Mouse (Mus musculus): Measurements from ENCODE around the gene Npas4. TPM values are rescaled to one million over a fixed set of nuclear protein-coding genes. Genes with fewer than 3 reads are reported as not detected.
"Not testable (repeated sequence)": the region's sequence is repeated elsewhere in the genome, so short reads cannot be mapped to it uniquely, and the experiment has no call there.

Npas4 gene
- polyA plus RNA-seq, 1 experiment from 2014 or later = not detected

GRCm38 (mm10) chr19:5017611-5018010 lies 27.5 kb upstream of the Npas4 start:
- Histone ChIP-seq H3K27me3 (no peaks in the 10 kb centered on the region), H3K9ac (replicated peaks) (no peak overlapping the region), H3K27ac (no peak overlapping the region), H3K9me3 (no peaks in the 10 kb centered on the region), H3K4me1 (replicated peaks) (peaks cover 9% of the 10 kb centered on the region), H3K4me2 (no peak overlapping the region), H3K36me3 (no peaks in the 10 kb centered on the region), H3K4me3 (replicated peaks) (no peak overlapping the region)
- ATAC-seq (ENCODE audit: insufficient number of reproducible peaks, insufficient read depth, low FRiP score, low TSS enrichment, low read depth) = no peak
- WGBS = 90% methylated on average over 4 of the region's 4 CpGs

DNA sequence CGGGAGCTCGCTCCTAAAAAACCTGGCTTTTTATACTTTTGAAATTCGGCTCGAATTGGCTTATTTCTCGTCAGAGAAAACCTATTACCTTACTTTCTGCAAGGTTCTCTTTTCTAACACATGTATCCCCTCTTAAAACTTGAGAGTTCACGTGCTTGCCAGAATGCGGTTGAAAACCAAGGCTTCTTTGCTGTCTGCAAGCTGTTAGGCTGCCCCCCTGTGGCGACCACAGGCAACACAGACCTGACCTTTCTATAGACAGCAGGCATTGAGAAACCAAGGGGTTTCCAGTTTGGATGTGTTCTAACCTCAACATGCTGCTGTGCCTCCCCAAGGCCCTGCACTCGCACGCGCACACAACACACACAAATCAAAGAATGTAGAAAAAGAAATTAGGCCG lies 26.7 kb upstream of the Npas4 start:
- H3K36me3 ChIP-seq = no peaks in the 10 kb centered on the region
- peaks cover 9% of the 10 kb centered on the region for H3K4me1 ChIP-seq (replicated peaks)
- peak overlapping the region; percentile 27; the same call in 1 of the 2 replicates for H3K9ac ChIP-seq (replicated peaks)
- peak overlapping the region; percentile 23; the same call in 1 of the 2 replicates for H3K27ac ChIP-seq
- 0 out of 2 replicates have a peak overlapping the region, but pooled peaks have one; percentile 15 for H3K4me2 ChIP-seq
- no peaks in the 10 kb centered on the region for H3K9me3 ChIP-seq
- ATAC-seq (ENCODE audit: insufficient number of reproducible peaks, insufficient read depth, low FRiP score, low TSS enrichment, low read depth) = 0 out of 2 replicates have a peak, but pooled peaks have one; percentile 37
- H3K27me3 ChIP-seq = no peaks in the 10 kb centered on the region
- H3K4me3 ChIP-seq (replicated peaks) = no peak overlapping the region
- 22% methylated on average over 12 of the region's 12 CpGs for WGBS

DNA sequence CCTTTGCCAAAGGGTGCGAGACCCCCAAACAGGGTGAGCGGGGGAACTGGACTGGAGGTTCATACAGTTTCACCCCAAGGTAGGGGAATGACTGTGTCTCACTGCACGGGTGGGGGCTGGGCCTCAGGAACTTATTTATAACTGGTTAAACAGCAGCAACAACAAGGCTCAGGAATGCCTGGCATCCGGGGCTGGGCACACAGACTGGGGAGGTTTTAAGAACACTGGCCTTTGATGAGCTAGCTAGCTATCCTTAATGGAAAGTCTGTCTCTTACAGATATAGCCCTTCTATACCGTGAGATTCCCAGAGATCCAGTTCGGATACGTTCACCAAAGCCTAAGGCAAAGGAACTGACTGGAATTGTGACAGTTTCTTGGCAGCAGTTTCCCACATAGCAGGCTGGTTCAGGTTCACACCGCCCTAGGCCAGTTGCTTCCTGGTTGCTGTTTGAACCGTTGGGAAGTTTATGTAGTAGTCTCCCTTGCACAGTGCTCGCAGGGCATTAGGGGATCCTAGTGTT lies 26.2 kb upstream of the Npas4 start:
- Histone ChIP-seq H3K27ac (peak overlapping the region; percentile 32; the same call in 1 of the 2 replicates), H3K4me3 (replicated peaks) (no peak overlapping the region), H3K9me3 (no peaks in the 10 kb centered on the region), H3K4me1 (replicated peaks) (peaks cover 9% of the 10 kb centered on the region), H3K4me2 (0 out of 2 replicates have a peak overlapping the region, but pooled peaks have one; percentile 15), H3K27me3 (no peaks in the 10 kb centered on the region), H3K9ac (replicated peaks) (peak overlapping the region; percentile 27; the same call in 1 of the 2 replicates), H3K36me3 (no peaks in the 10 kb centered on the region)
- WGBS = 34% methylated on average over 10 of the region's 10 CpGs
- ATAC-seq (ENCODE audit: insufficient number of reproducible peaks, insufficient read depth, low FRiP score, low TSS enrichment, low read depth) = no peak

- Histone ChIP-seq H3K9me3 (no peaks in the 10 kb centered on the region), H3K36me3 (no peaks in the 10 kb centered on the region), H3K27ac (no peak overlapping the region), H3K4me3 (replicated peaks) (no peak overlapping the region), H3K4me1 (replicated peaks) (peaks cover 9% of the 10 kb centered on the region), H3K27me3 (no peaks in the 10 kb centered on the region), H3K9ac (replicated peaks) (no peak overlapping the region), H3K4me2 (no peak overlapping the region)
- WGBS = 21% methylated on average over 8 of the region's 8 CpGs
- ATAC-seq (ENCODE audit: insufficient number of reproducible peaks, insufficient read depth, low FRiP score, low TSS enrichment, low read depth) = no peak
Observed at GRCm38 (mm10) chr19:5014961-5015398, 24.9 kb upstream of the Npas4 start.

GRCm38 (mm10) chr19:5013138-5013537 lies 23.0 kb upstream of the Npas4 start:
- Histone ChIP-seq H3K4me1 (replicated peaks) (peaks cover 9% of the 10 kb centered on the region), H3K9me3 (no peaks in the 10 kb centered on the region), H3K4me3 (replicated peaks) (no peak overlapping the region), H3K27ac (no peak overlapping the region), H3K4me2 (no peak overlapping the region), H3K36me3 (no peaks in the 10 kb centered on the region), H3K9ac (replicated peaks) (no peak overlapping the region), H3K27me3 (no peaks in the 10 kb centered on the region)
- 63% methylated on average over 8 of the region's 8 CpGs for WGBS
- ATAC-seq (ENCODE audit: insufficient number of reproducible peaks, insufficient read depth, low FRiP score, low TSS enrichment, low read depth) = no peak

DNA sequence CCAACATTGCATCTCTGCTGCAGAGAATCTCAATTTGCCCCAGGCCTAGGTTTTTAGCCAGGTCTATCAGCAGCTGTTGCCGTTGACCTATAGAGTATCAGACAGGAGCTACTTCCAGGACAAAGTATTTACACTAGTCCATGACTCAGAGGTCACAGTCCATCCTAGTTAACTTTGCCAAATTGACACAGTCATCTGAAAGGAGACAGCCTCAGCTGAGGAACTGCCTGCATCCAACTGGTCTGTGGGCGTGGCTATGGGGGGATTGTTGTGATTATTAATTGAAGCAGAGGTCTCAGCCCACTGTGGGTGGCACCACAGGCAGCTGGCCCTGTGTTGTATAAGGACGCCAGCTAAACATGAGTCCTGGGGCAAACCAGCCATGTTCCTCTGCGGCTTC lies 14.8 kb upstream of the Npas4 start:
- Histone ChIP-seq H3K9me3 (peaks cover 13% of the 10 kb centered on the region; the same call in 1 of the 2 replicates), H3K27me3 (peaks cover 14% of the 10 kb centered on the region), H3K9ac (replicated peaks) (no peak overlapping the region), H3K4me2 (no peak overlapping the region), H3K4me3 (replicated peaks) (no peak overlapping the region), H3K27ac (no peak overlapping the region), H3K36me3 (no peaks in the 10 kb centered on the region), H3K4me1 (replicated peaks) (peaks cover 8% of the 10 kb centered on the region)
- no peak for ATAC-seq (ENCODE audit: insufficient number of reproducible peaks, insufficient read depth, low FRiP score, low TSS enrichment, low read depth)
- 71% methylated on average over 4 of the region's 4 CpGs for WGBS

- H3K4me2 ChIP-seq; H3K4me3 ChIP-seq (replicated peaks); H3K9ac ChIP-seq (replicated peaks); ATAC-seq (ENCODE audit: insufficient number of reproducible peaks, insufficient read depth, low FRiP score, low TSS enrichment, low read depth); H3K36me3 ChIP-seq; H3K4me1 ChIP-seq (replicated peaks); H3K27ac ChIP-seq: not testable (repeated sequence)
- H3K27me3 ChIP-seq = peaks cover 18% of the 10 kb centered on the region
- WGBS = 56% methylated on average over 2 of the region's 2 CpGs
- H3K9me3 ChIP-seq = peaks cover 13% of the 10 kb centered on the region; the same call in 1 of the 2 replicates
Observed at GRCm38 (mm10) chr19:5003644-5004043, 13.5 kb upstream of the Npas4 start.

GRCm38 (mm10) chr19:5001666-5002406 lies 11.7 kb upstream of the Npas4 start:
- 1% methylated on average over 39 of the region's 39 CpGs for WGBS

DNA sequence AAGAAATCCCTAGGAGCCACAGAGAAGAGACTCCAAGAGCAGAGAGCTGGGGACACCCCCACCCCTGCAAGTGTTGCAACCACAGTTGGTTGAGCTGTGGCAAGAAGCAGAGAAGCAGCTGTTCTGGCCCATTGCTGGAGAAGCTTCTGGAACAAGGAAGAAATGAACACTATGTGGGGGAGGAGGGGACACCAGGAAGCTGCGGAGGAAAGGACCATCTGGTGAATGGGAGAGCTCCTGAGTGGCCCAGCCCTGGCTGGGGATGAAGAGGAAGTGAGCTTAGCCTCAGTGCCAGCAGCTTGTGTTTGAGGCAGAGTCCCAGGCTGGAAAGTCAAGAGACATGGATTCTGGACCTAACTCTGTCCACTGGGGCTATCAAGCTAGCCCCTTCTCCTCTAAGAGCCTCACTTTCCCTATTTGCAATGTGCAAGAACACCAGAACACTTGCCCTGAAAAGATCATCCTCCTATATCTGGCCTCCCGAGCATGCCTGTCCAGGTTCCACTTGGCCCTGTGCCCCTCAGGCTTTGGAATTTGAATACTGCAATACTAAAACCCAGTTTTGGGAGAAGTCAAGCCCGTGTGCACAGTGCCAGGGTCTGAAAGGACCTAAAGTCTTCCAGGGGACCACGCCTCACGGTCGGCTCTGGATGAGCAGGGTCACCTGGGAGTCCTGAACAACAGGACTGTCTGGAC lies 9.5 kb upstream of the Npas4 start:
- Histone ChIP-seq H3K36me3 (no peaks in the 10 kb centered on the region), H3K9ac (replicated peaks) (no peak overlapping the region), H3K4me2 (no peak overlapping the region), H3K27ac (no peak overlapping the region), H3K9me3 (no peaks in the 10 kb centered on the region), H3K4me1 (replicated peaks) (peaks cover 8% of the 10 kb centered on the region), H3K27me3 (peaks cover 41% of the 10 kb centered on the region), H3K4me3 (replicated peaks) (no peak overlapping the region)
- ATAC-seq (ENCODE audit: insufficient number of reproducible peaks, insufficient read depth, low FRiP score, low TSS enrichment, low read depth) = no peak
- 74% methylated on average over 6 of the region's 6 CpGs for WGBS

More at GRCm38 (mm10) chr19:5001666-5002406, 11.7 kb upstream of the Npas4 start:
- peak overlapping the region; percentile 41; the same call in 1 of the 2 replicates for H3K27ac ChIP-seq
- H3K36me3 ChIP-seq = no peaks in the 10 kb centered on the region
- peak overlapping the region; percentile 34 for H3K4me3 ChIP-seq (replicated peaks)
- peak overlapping the region; percentile 47 for H3K9ac ChIP-seq (replicated peaks)
- peak overlapping the region; percentile 64 for H3K4me2 ChIP-seq
- peaks cover 10% of the 10 kb centered on the region; the same call in 1 of the 2 replicates for H3K9me3 ChIP-seq
- ATAC-seq (ENCODE audit: insufficient number of reproducible peaks, insufficient read depth, low FRiP score, low TSS enrichment, low read depth) = peak; percentile 82
- H3K27me3 ChIP-seq = peaks cover 29% of the 10 kb centered on the region
- peaks cover 8% of the 10 kb centered on the region for H3K4me1 ChIP-seq (replicated peaks)

DNA sequence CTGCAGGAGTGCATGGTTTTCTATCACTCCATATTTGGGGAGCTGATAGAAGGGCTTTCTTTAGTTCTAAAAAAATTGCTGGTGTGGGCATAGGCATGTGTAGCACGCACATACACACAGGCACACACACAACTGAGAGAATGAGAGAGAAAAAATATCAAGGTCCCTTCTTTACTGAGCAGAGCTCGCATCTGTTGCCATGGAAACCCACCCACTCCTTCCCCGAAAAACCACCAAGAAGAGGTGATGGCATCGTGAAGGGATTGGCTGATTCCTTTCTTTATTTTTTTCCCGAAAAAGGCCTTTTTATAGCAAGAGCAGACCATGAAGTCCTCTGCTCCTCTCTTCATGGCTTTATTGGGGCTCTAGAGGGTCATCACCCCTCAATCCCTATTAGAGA lies 3.9 kb upstream of the Npas4 start:
- no peak overlapping the region for H3K27ac ChIP-seq
- WGBS = 66% methylated on average over 5 of the region's 5 CpGs
- no peaks in the 10 kb centered on the region for H3K36me3 ChIP-seq
- peaks cover 79% of the 10 kb centered on the region for H3K27me3 ChIP-seq
- no peaks in the 10 kb centered on the region for H3K9me3 ChIP-seq
- no peak for ATAC-seq (ENCODE audit: insufficient number of reproducible peaks, insufficient read depth, low FRiP score, low TSS enrichment, low read depth)
- H3K9ac ChIP-seq (replicated peaks) = no peak overlapping the region
- H3K4me3 ChIP-seq (replicated peaks) = no peak overlapping the region
- H3K4me2 ChIP-seq = no peak overlapping the region
- no peaks in the 10 kb centered on the region; the same call in 1 of the 2 replicates for H3K4me1 ChIP-seq (replicated peaks)

- ATAC-seq (ENCODE audit: insufficient number of reproducible peaks, insufficient read depth, low FRiP score, low TSS enrichment, low read depth) = no peak
- H3K27ac ChIP-seq = no peak overlapping the region
- no peaks in the 10 kb centered on the region for H3K9me3 ChIP-seq
- H3K9ac ChIP-seq (replicated peaks) = no peak overlapping the region
- H3K4me1 ChIP-seq (replicated peaks) = no peaks in the 10 kb centered on the region; the same call in 1 of the 2 replicates
- H3K27me3 ChIP-seq = peaks cover 80% of the 10 kb centered on the region
- H3K36me3 ChIP-seq = no peaks in the 10 kb centered on the region
- H3K4me3 ChIP-seq (replicated peaks) = no peak overlapping the region
- 9% methylated on average over 9 of the region's 9 CpGs for WGBS
- no peak overlapping the region for H3K4me2 ChIP-seq
Observed at GRCm38 (mm10) chr19:4992904-4993303, 2.8 kb upstream of the Npas4 start.

Data from limb, embryonic 12.5 days (tissue).